Mouse (Mus musculus): Measurements from ENCODE around the gene Gm26602.

Gm26602 gene

GRCm38 (mm10) chr10:79959847-79960601 lies 49.4 kb downstream of the Gm26602 start, which contains the start of gene Wdr18:
Wdr18 (plus strand) TSS chr10:79960152.
- DNase-seq (ENCODE audit: low read depth, low spot score) = peak; percentile 100
